Mouse (Mus musculus) kidney, embryonic 15.5 days (tissue): ENCODE results near the gene E2f4. TPM values are rescaled to one million over a fixed set of nuclear protein-coding genes. Genes with fewer than 3 reads are reported as not detected.

Experiments used
- ATAC-seq: fragments of 200-750 bp; cut with Nextera tagmentation; replicated peaks from 2 replicates; pipeline ENCODE4 v1.8.0; 2017; ENCODE audit warnings: moderate TSS enrichment; ENCODE audit not compliant: low FRiP score
- H3K27ac ChIP-seq: fragments of 300-500 bp; sonication (generic); 2 replicates; pipeline ENCODE4 v1.5.1; 2015; ENCODE audit warnings: mild to moderate bottlenecking, inconsistent platforms
- H3K27me3 ChIP-seq: fragments of 300-500 bp; sonication (generic); 2 replicates; pipeline ENCODE4 v1.6.1; 2015; ENCODE audit warnings: inconsistent platforms
- H3K36me3 ChIP-seq: fragments of 300-500 bp; sonication (generic); 2 replicates; pipeline ENCODE4 v1.6.1; 2015; ENCODE audit warnings: inconsistent platforms
- H3K4me1 ChIP-seq: fragments of 300-500 bp; sonication (generic); 2 replicates; pipeline ENCODE4 v1.6.1; 2015; ENCODE audit warnings: inconsistent platforms
- H3K4me2 ChIP-seq: fragments of 300-500 bp; sonication (generic); 2 replicates; pipeline ENCODE4 v1.6.1; 2015; ENCODE audit warnings: moderate library complexity, mild to moderate bottlenecking, inconsistent platforms
- H3K4me3 ChIP-seq: fragments of 300-500 bp; sonication (generic); replicated peaks from 2 replicates; pipeline ENCODE4 v1.5.1; 2015; ENCODE audit warnings: mild to moderate bottlenecking, inconsistent platforms
- H3K9ac ChIP-seq: fragments of 300-500 bp; sonication (generic); 2 replicates; pipeline ENCODE4 v1.6.1; 2015; ENCODE audit warnings: mild to moderate bottlenecking, inconsistent platforms
- H3K9me3 ChIP-seq: fragments of 300-500 bp; sonication (generic); replicated peaks from 2 replicates; pipeline ENCODE4 v1.6.1; 2016; ENCODE audit warnings: inconsistent platforms
- WGBS: fragments of 180-500 bp; shearing (Covaris S2); methylation state at CpG from one replicate; pipeline ENCODE4 v1.1.7; 2015; ENCODE audit warnings: mixed read lengths; 5-methylcytosine and 5-hydroxymethylcytosine counted together
- polyA plus RNA-seq: library from polyadenylated mRNA; unstranded; fragments of >200 nt; fragmentation: Nextera tagmentation; extraction: Ambion mirVana; gene quantifications from 2 replicates; pipeline ENCODE4 v1.2.1, GENCODE M21; 2015

E2f4 gene
- polyA plus RNA-seq, 1 experiment from 2014 or later, result 103 TPM

DNA sequence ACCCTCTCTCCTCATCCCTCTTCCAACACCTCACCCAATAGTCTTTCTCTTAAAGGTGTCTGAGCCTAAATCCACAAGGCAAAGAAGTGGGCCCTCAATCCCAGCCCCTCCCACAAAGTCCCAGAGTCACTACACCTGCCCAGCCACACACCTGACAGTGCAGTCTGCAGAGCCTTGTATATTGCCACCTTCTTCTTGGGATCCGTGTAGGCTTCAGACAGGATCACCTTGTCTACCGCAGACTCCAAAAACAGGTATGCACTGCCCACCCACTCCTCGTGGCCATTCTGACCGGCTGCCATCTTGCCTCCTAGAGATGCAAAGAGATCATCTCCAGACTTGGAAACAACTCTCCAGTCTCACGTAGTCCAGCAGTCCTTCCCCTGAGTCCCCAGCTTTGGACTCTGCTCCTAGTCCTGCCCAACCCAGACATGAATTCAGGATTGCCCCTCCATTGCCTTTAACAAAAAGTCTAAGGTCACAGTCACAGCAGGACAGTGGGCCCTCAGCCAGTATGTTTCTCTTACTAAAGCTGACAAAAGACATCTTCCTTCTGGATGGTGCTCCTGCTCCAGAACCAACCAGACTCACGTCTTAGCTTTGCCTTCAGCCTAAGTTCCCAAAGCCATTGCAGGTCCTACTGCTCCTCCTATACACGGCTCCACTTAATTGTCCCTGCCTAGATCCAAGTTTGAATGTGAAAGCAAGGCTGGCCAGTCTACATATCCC is 36.9 kb upstream of the E2f4 start:
- 70% methylated on average over 7 of the region's 7 CpGs for WGBS
- peaks cover 87% of the 10 kb centered on the region for H3K27me3 ChIP-seq

DNA sequence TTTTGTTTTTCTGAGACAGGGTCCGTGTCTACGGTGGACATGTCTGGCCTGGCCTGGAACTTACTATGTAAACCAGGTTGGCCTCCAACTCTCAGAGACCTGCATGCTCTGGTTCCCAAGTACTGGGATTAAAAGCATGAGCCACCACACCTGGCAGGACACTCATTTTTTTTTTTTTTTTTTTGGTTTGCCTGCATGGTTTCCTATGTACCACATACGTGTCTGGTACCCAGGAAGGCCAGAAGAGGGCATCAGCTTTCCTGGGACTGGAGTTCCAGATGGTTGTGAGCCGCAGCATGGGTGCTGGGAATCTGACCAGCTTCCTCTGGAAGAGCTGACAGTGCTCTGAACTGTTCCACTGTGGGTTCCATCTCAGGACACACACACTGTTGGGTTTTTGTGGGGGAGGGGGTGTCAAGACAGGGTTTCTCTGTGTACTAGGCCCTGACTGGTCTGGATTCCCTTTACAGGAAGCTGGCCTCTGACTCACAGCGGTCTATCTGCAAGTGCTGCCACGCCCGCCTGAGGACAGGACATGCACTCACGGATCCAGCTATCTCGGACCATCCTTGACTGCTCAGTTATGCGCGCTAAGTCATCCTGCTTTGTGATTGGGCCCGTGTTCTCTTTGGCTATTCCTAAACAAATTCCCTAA is 36.0 kb upstream of the E2f4 start:
- no peaks in the 10 kb centered on the region for H3K36me3 ChIP-seq
- WGBS, result 86% methylated on average over 12 of the region's 12 CpGs
- H3K9ac ChIP-seq, result no peak overlapping the region
- peaks cover 87% of the 10 kb centered on the region for H3K27me3 ChIP-seq
- peaks cover 34% of the 10 kb centered on the region for H3K4me1 ChIP-seq
- no peak overlapping the region for H3K4me3 ChIP-seq
- no peaks in the 10 kb centered on the region for H3K9me3 ChIP-seq
- H3K4me2 ChIP-seq, result no peak overlapping the region
- no peak for ATAC-seq
- no peak overlapping the region for H3K27ac ChIP-seq

More for the DNA sequence above, 36.9 kb upstream of the E2f4 start:
- H3K4me3 ChIP-seq, result no peak overlapping the region
- no peak for ATAC-seq
- peaks cover 35% of the 10 kb centered on the region for H3K4me1 ChIP-seq
- no peak overlapping the region for H3K9ac ChIP-seq
- H3K27ac ChIP-seq, result no peak overlapping the region
- no peak overlapping the region for H3K4me2 ChIP-seq
- H3K9me3 ChIP-seq, result no peaks in the 10 kb centered on the region
- no peaks in the 10 kb centered on the region for H3K36me3 ChIP-seq

DNA sequence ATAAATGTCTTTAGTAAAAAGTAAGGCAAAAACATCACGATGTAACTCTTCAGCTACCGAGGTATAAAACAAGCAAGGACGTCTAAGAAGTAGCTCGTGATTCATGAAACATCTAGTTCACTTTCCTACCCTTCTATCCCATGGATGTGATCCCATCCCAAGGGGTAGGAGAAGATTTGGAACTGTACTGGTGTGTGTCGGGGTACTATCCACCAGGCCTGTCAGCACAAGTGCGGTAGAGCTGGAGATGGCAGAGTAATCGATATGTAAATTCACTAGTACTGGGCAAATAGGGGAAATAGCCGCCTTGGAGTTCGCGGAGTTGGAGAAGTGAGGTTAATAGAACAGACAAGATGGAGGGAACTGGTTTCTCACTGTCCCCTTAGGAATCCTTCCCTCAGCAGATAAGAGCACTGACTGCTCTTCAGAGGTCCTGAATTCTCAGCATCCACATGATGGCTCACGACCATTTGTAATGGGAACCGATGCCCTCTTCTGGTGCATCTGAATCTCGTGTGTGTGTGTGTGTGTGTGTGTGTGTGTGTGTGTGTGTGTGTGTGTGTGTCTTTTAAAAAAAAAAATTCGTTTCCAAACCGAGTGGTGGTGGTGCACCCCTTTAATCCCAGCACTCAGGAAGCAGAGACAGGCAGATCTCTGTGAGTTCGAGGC is 34.1 kb upstream of the E2f4 start:
- Histone ChIP-seq H3K4me3 (peak overlapping the region; percentile 60), H3K4me2 (peak overlapping the region; percentile 82), H3K27me3 (peaks cover 90% of the 10 kb centered on the region), H3K36me3 (no peaks in the 10 kb centered on the region), H3K9ac (no peak overlapping the region), H3K9me3 (no peaks in the 10 kb centered on the region), H3K27ac (no peak overlapping the region), H3K4me1 (peaks cover 44% of the 10 kb centered on the region)
- 40% methylated on average over 16 of the region's 16 CpGs for WGBS
- no peak for ATAC-seq

DNA sequence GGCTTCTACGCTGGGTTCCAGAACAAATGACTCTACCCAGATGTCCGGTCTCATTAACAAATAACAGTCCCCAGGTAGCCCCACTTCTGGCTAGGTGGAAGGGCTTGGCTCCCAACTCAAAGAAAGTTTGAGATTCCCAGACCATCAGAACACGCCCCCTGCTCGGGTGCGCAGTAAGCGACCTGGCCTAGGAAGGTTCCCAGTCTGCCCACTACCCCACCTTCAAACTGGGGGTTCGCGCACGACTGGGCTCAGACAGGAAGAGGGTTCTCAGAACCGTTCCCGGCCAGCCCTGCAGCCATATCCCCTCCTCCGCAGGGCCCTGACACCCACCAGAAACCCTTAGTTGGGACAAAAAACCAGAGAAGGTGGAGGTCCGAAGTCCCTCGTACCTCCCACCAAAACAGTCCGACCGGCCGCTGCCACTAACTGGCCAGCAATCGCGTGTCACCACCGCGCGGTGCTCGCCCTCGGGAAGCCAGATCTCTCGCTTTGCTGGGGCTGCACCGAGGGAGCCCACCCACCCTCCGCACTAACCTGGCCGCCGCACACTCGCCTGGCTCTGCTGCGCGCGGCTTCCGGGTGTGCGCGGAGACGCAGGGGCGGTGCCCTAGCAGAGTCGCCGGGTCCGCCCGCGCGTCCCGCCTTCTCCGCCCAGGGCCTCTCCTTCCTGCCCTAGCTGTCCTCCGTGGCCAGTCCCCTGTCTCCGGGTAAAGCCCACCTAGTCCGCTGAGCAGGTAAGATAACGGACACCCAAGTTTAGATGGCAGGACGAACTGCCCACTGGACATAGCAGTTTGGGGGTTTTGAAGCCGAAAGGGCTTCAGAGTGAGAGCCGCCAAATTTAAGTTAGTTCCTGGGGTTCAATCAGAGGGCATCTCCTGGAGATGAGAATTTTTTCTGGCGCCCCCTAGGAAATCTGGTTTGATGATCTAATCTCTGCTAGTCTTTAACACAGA is 33.2 kb upstream of the E2f4 start, which contains the start of the genes Tradd and Fbxl8:
Gene Tradd (minus strand): TSS at position 586 of the 959 bp plus-strand sequence.
Gene Fbxl8 (plus strand): TSS at position 625 of the 959 bp plus-strand sequence.
- H3K4me2 ChIP-seq, result peak within 1 kb of the TSS; percentile 82
- peak; percentile 71 for ATAC-seq
- H3K36me3 ChIP-seq, result no peaks in the 10 kb centered on the region
- no peaks in the 10 kb centered on the region for H3K9me3 ChIP-seq
- peak within 1 kb of the TSS; percentile 60 for H3K4me3 ChIP-seq
- no peak within 1 kb of the TSS for H3K27ac ChIP-seq
- H3K27me3 ChIP-seq, result peaks cover 90% of the 10 kb centered on the region
- peak within 1 kb of the TSS; percentile 54 for H3K9ac ChIP-seq
- 2% methylated on average over 54 of the region's 54 CpGs for WGBS
- peaks cover 44% of the 10 kb centered on the region for H3K4me1 ChIP-seq

DNA sequence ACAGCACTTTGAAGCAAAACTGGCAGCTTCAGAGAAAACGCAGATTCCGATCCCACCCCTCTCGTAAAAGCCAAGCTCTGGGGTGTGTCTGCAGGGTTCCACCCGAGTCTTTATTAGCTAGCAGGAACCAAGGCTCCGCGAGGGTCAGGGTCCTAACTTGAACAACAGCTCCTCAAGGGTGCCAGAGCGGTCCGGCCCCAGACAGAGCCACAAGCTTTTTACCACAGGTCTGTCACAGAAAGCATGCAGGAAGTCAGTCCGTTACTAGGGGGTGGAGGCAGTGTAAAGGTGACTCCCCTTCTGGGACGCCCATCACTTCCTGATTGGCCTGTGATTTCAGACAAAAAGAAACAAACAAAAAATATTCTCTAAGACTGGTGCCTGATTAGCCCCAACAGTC is 32.3 kb upstream of the E2f4 start:
- H3K4me3 ChIP-seq, result peak overlapping the region; percentile 60
- peak overlapping the region; percentile 82 for H3K4me2 ChIP-seq
- H3K4me1 ChIP-seq, result peaks cover 44% of the 10 kb centered on the region
- no peaks in the 10 kb centered on the region for H3K36me3 ChIP-seq
- H3K9me3 ChIP-seq, result no peaks in the 10 kb centered on the region
- H3K9ac ChIP-seq, result 0 out of 2 replicates have a peak overlapping the region, but pooled peaks have one; percentile 54
- no peak overlapping the region for H3K27ac ChIP-seq
- 4% methylated on average over 10 of the region's 10 CpGs for WGBS
- no peak for ATAC-seq
- peaks cover 90% of the 10 kb centered on the region for H3K27me3 ChIP-seq

DNA sequence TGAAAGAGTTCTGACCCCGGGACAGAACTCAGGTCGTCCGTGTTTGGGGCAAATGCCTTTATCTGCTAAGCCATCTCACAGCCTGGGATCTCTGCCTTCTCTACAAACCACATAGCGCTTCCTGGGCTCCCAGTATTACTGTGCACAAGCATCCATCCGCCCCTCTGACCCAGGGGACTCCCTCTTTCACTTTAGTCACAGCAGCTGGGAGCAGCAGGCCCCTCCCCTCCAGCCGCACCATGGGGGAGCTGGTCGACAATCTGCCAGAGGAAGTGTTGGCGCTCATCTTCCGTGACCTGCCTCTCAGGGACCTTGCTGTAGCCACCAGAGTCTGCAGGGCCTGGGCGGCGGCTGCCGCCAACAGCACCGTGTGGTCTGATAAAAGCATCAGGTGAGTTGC is 30.7 kb upstream of the E2f4 start:
- no peak for ATAC-seq
- H3K36me3 ChIP-seq, result no peaks in the 10 kb centered on the region
- H3K9ac ChIP-seq, result no peak overlapping the region
- no peak overlapping the region for H3K4me2 ChIP-seq
- H3K9me3 ChIP-seq, result no peaks in the 10 kb centered on the region
- no peak overlapping the region for H3K4me3 ChIP-seq
- peaks cover 90% of the 10 kb centered on the region for H3K27me3 ChIP-seq
- peaks cover 51% of the 10 kb centered on the region for H3K4me1 ChIP-seq
- no peak overlapping the region for H3K27ac ChIP-seq
- 22% methylated on average over 13 of the region's 13 CpGs for WGBS

DNA sequence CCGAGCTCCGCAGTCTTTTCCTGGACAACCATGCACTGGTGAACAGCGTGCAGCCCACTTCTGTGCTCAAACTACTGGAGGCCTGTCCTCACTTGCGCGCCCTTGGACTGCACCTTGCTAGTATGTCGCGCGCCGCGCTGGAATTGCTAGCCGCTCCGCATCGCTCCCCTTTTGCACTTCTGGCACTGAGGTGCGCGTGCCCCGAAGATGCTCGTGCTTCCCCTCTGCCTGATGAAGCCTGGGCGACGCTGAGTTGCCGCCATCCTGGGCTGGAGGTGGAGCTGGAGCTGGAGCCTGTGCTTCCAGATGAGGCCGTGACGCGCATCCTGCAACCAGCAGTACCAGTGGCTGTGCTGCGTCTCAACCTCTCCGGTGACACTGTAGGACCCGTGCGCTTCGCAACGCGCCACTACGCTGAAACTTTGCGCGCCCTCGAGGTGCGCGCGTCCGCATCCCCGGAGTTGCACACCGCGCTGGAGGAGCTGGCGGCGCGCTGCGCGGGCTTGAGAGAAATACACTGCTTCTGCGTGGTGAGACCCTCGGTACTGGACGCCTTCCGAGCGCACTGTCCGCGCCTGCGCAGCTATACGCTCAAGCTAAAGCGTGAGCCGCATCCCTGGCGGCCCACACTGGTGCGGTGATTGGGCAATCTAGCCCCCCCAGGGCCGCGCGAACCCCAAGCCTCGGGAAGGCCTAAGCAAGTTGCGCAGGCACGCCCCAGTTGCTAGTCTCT is 29.0 kb upstream of the E2f4 start:
- peak; percentile 43 for ATAC-seq
- H3K9ac ChIP-seq, result peak overlapping the region; percentile 22; the same call in 1 of the 2 replicates
- no peak overlapping the region for H3K27ac ChIP-seq

DNA sequence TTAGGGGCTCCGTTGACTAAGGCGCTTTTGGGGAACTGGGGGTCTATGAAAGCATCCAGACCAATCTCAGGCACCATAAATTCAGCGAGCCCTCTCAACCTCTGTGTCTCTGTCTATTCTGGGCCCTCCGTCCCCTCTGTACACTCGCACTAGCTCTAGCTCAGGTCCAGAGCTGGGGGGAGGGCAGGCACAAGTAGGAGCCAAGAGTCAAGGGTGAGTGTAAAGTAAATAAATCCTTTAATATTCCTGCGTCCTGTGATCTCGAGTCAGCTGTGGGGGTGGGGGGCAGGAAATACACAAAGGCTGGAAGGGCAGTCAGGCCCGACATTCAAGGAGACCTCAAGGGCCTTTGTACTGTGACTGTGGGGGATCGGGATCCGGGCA is 28.4 kb upstream of the E2f4 start:
- Histone ChIP-seq H3K9me3 (no peaks in the 10 kb centered on the region), H3K27ac (no peak overlapping the region), H3K27me3 (peaks cover 96% of the 10 kb centered on the region), H3K9ac (peak overlapping the region; percentile 35; the same call in 1 of the 2 replicates), H3K4me2 (peak overlapping the region; percentile 92), H3K4me1 (peaks cover 47% of the 10 kb centered on the region), H3K36me3 (no peaks in the 10 kb centered on the region), H3K4me3 (peak overlapping the region; percentile 53)
- 2% methylated on average over 10 of the region's 10 CpGs for WGBS
- no peak for ATAC-seq

More for the DNA sequence above, 29.0 kb upstream of the E2f4 start:
- Histone ChIP-seq H3K4me2 (peak overlapping the region; percentile 92), H3K9me3 (no peaks in the 10 kb centered on the region), H3K36me3 (no peaks in the 10 kb centered on the region), H3K4me3 (peak overlapping the region; percentile 53), H3K27me3 (peaks cover 94% of the 10 kb centered on the region), H3K4me1 (peaks cover 51% of the 10 kb centered on the region)
- WGBS, result under 1% methylated on average over 65 of the region's 65 CpGs

DNA sequence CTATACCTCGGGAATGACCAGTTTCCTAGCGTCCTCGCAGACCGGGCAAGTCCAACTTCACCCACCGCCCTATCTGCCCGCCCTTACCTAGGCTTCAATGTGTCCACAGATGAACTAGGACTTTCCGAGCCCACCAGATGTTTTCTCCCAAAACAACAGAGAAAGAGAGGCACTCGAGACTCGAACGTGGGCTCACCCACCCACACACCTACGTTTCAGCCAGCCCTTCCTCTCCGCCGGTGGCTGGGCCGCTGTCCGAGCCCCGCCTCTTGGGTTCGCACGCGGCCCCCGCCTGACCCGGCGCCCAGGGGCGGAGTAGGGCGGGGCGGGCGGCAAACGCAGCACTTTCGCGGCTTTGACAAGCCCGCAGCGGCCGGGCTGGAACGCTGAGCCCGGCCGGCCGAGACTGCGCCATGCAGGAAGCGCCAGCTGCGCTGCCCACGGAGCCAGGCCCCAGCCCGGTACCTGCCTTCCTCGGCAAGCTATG is 28.0 kb upstream of the E2f4 start, which contains the start of gene Hsf4:
Gene Hsf4 (plus strand): TSS at position 341 of the 487 bp plus-strand sequence.
- H3K4me1 ChIP-seq, result peaks cover 46% of the 10 kb centered on the region
- 0 out of 2 replicates have a peak, but pooled peaks have one; percentile 9 for ATAC-seq
- H3K27me3 ChIP-seq, result peaks cover 99% of the 10 kb centered on the region
- peak within 1 kb of the TSS; percentile 92 for H3K4me2 ChIP-seq
- H3K36me3 ChIP-seq, result no peaks in the 10 kb centered on the region
- WGBS, result under 1% methylated on average over 42 of the region's 42 CpGs
- no peaks in the 10 kb centered on the region for H3K9me3 ChIP-seq
- H3K27ac ChIP-seq, result no peak within 1 kb of the TSS
- H3K9ac ChIP-seq, result peak within 1 kb of the TSS; percentile 35; the same call in 1 of the 2 replicates
- peak within 1 kb of the TSS; percentile 53 for H3K4me3 ChIP-seq

DNA sequence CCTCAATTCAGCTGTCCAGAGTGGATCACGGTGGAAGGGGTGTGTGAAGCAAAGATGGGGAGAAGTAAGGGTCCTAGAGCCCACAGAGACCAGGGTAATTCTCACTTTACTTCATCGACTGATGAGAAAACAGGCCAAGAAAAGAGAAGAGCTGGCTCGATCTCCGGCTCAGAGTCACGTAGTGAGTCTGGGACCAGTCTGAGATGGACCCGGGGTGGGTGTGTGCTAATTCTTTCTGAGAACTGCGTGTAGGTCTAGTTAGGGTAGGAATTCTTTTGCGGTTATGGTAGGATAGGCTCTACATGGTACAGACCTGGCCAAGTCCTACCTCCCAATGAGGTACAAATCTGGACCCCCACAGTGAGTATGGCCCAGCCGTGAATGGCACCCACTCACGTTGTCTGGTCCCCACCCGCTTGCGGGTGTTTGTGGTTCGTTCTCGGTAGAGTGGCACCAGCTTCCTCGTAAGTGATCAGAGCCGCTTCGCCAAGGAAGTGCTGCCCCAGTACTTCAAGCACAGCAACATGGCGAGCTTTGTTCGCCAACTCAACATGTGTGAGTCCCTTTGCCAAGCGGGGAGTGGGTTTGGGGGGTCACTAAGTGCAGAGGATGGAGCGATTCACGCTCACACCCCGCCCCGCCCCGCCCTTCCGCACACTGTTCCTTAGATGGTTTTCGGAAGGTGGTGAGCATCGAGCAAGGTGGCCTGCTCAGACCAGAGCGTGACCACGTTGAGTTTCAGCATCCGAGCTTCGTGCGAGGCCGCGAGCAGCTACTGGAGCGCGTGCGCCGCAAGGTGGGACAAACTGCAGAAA is 27.2 kb upstream of the E2f4 start:
- WGBS, result 1% methylated on average over 39 of the region's 39 CpGs

More for the DNA sequence above, 27.2 kb upstream of the E2f4 start:
- no peak for ATAC-seq
- peak overlapping the region; percentile 92 for H3K4me2 ChIP-seq
- H3K27ac ChIP-seq, result no peak overlapping the region
- no peaks in the 10 kb centered on the region for H3K9me3 ChIP-seq
- no peaks in the 10 kb centered on the region for H3K36me3 ChIP-seq
- no peak overlapping the region for H3K9ac ChIP-seq
- peaks cover 100% of the 10 kb centered on the region for H3K27me3 ChIP-seq
- H3K4me3 ChIP-seq, result peak overlapping the region; percentile 53
- peaks cover 40% of the 10 kb centered on the region for H3K4me1 ChIP-seq
